In genomic region chr2:121859380-121859980, GRCm38 (mm10) we compare ENCODE assay signal across 20 mouse cellular contexts. TPM values are rescaled to one million over a fixed set of nuclear protein-coding genes. Genes with fewer than 3 reads are reported as not detected.
A peak's percentile ranks its signal among the peaks of the same experiment; 100 is the strongest.
DNase-seq lines count a peak whose midpoint lies in the region; ATAC-seq and TF ChIP-seq lines count a peak whose summit lies in the region.
"Had no signal": no experiment of that assay in that cellular context is flagged by ENCODE, and none has a peak within 500 bp of the region (broad histone marks: within the 10 kb centered on the region; RNA-seq: fewer than 3 reads in every experiment).

No protein-coding gene starts in this region.

- H3K4me3 ChIP-seq in lung, embryonic 14.5 days (ENCODE audit: low read depth, low read length): no peak overlapping the region
- H3K4me3 ChIP-seq in lung, postnatal 0 days (ENCODE audit: low read depth, low read length): no peak overlapping the region
- H3K4me3 ChIP-seq: intestine, embryonic 15.5 days; midbrain, embryonic 15.5 days had no signal

- H3K9ac ChIP-seq in lung, embryonic 14.5 days: no peak overlapping the region
- no peak overlapping the region for H3K9ac ChIP-seq in lung, postnatal 0 days (replicated peaks; ENCODE audit: low read depth)
- H3K9ac ChIP-seq: intestine, embryonic 15.5 days; liver, embryonic 14.5 days; midbrain, embryonic 15.5 days had no signal

- TF ChIP-seq CTCF in lung, embryonic 14.5 days (IDR thresholded peaks at IDR 0.05; ENCODE audit: low read depth): no peak
- TF ChIP-seq CTCF in lung, postnatal 0 days (IDR thresholded peaks at IDR 0.05): no peak

- WGBS in lung, embryonic 14.5 days: 78% methylated on average over 5 of the region's 5 CpGs
- WGBS in lung, postnatal 0 days: 64% methylated on average over 5 of the region's 5 CpGs

- no peaks in the 10 kb centered on the region for H3K27me3 ChIP-seq in lung, embryonic 14.5 days (ENCODE audit: insufficient read depth, low read length)
- H3K27me3 ChIP-seq in lung, postnatal 0 days (replicated peaks; ENCODE audit: insufficient read depth, low read length): no peaks in the 10 kb centered on the region
- H3K27me3 ChIP-seq: intestine, embryonic 15.5 days had no signal

- no peak overlapping the region for H3K27ac ChIP-seq in lung, embryonic 14.5 days (ENCODE audit: low read depth)
- H3K27ac ChIP-seq in lung, postnatal 0 days (ENCODE audit: low read length): no peak overlapping the region
- H3K27ac ChIP-seq: intestine, embryonic 15.5 days; liver, embryonic 14.5 days; midbrain, embryonic 15.5 days had no signal

- DNase-seq in adrenal gland, postnatal 10 days: peak; percentile 9
- DNase-seq in adrenal gland, postnatal 25 days: no peak
- DNase-seq in frontal cortex, postnatal 10 days (ENCODE audit: low spot score in 2 of 2): no peak
- peak; percentile 61 for DNase-seq in lung, embryonic 14.5 days
- no peak for DNase-seq in lung, postnatal 0 days (ENCODE audit: low spot score)
- peak; percentile 47 for DNase-seq in adipocyte (ENCODE audit: low spot score)
- no peak for DNase-seq in ovary, postnatal 36 days (ENCODE audit: low spot score)
- DNase-seq: cerebellum, adult 18-20 months; gastrocnemius, postnatal 14 days; kidney, adult 9 months; kidney, postnatal 36 days; lung, postnatal 10 days; thymus, postnatal 14 days had no signal

- H3K4me1 ChIP-seq in lung, embryonic 14.5 days (ENCODE audit: insufficient read depth): no peaks in the 10 kb centered on the region
- H3K4me1 ChIP-seq in lung, postnatal 0 days (ENCODE audit: insufficient read depth, low read depth, low read length): no peaks in the 10 kb centered on the region
- H3K4me1 ChIP-seq: intestine, embryonic 15.5 days; midbrain, embryonic 15.5 days had no signal

- H3K4me2 ChIP-seq in lung, embryonic 14.5 days: no peak overlapping the region
- H3K4me2 ChIP-seq in lung, postnatal 0 days (replicated peaks; ENCODE audit: low read depth, low read length): no peak overlapping the region
- H3K4me2 ChIP-seq: intestine, embryonic 15.5 days; midbrain, embryonic 15.5 days had no signal

- no peaks in the 10 kb centered on the region for H3K36me3 ChIP-seq in lung, embryonic 14.5 days (ENCODE audit: insufficient read depth)
- H3K36me3 ChIP-seq in lung, postnatal 0 days (ENCODE audit: insufficient read depth, low read length): no peaks in the 10 kb centered on the region
- H3K36me3 ChIP-seq: G1E; intestine, embryonic 15.5 days; midbrain, embryonic 15.5 days had no signal

- no peaks in the 10 kb centered on the region for H3K9me3 ChIP-seq in lung, embryonic 14.5 days (ENCODE audit: low read depth, low read length)
- H3K9me3 ChIP-seq in lung, postnatal 0 days (ENCODE audit: low read length): no peaks in the 10 kb centered on the region
- H3K9me3 ChIP-seq: G1E; intestine, embryonic 15.5 days; midbrain, embryonic 15.5 days had no signal

- peak; percentile 83 for ATAC-seq in frontal cortex, adult (ENCODE audit: low TSS enrichment)
- no peak for ATAC-seq in lung, embryonic 14.5 days (ENCODE audit: insufficient read depth)
- ATAC-seq in lung, postnatal 0 days: no peak
- ATAC-seq: intestine, embryonic 15.5 days; midbrain, embryonic 15.5 days had no signal

- TF ChIP-seq EP300 in lung, postnatal 0 days (IDR thresholded peaks at IDR 0.05): no peak

RNA-seq across cellular contexts. Expression of gene Casc4, which starts 7.3 kb away (rescaled TPM):
- 10 to 100 TPM; 46.4 to 51.3 TPM for total RNA-seq in adrenal gland, postnatal 10 days (2021)
- 38.2 and 45.9 TPM in 2 replicates for total RNA-seq in adrenal gland, postnatal 25 days (2021)
- polyA plus RNA-seq in lung, embryonic 14.5 days (2014; fragmentation: Nextera tagmentation; extraction: Ambion mirVana): 22.4 and 24.1 TPM in 2 replicates
- 19.7 and 24.3 TPM in 2 replicates for polyA plus RNA-seq in lung, postnatal 0 days (2015; fragmentation: Nextera tagmentation; extraction: Ambion mirVana)

RNA-seq across cellular contexts. Expression of gene Frmd5, which starts 52.6 kb away (rescaled TPM):
- 10 to 100 TPM; 61.2 to 62.7 TPM for total RNA-seq in adrenal gland, postnatal 10 days (2021)
- 185 and 208 TPM in 2 replicates for total RNA-seq in adrenal gland, postnatal 25 days (2021)
- polyA plus RNA-seq in lung, embryonic 14.5 days (2014; fragmentation: Nextera tagmentation; extraction: Ambion mirVana): 2.8 and 4.0 TPM in 2 replicates
- polyA plus RNA-seq in lung, postnatal 0 days (2015; fragmentation: Nextera tagmentation; extraction: Ambion mirVana): 2.0 and 3.1 TPM in 2 replicates
- total RNA-seq: megakaryocyte, adult 5-6 weeks; neutrophil, adult 5-6 weeks had no signal

Comparison
In these comparisons a context has a peak if more than half of its experiments do, and no peak if none do; other contexts are left out.
1. DNase-seq: peak in adrenal gland, postnatal 10 days (single experiment), lung, embryonic 14.5 days (single experiment) and adipocyte (single experiment); none in adrenal gland, postnatal 25 days (single experiment), frontal cortex, postnatal 10 days (0 of 2), lung, postnatal 0 days (single experiment) and ovary, postnatal 36 days (single experiment).